Mouse (Mus musculus) heart, adult 18-20 months (tissue): ENCODE results near the gene Cyp11a1. TPM values are rescaled to one million over a fixed set of nuclear protein-coding genes. Genes with fewer than 3 reads are reported as not detected.
A peak's percentile ranks its signal among the peaks of the same experiment; 100 is the strongest.

ENCODE experiments used
- DNase-seq, 2 experiments: peaks; one replicate each; pipeline ENCODE4 v3.0.0; 2021 to 2022; ENCODE audit warnings: mixed read lengths in 1 of 2
- total RNA-seq, 2 experiments: library from RNA; stranded (reverse); gene quantifications; 2 replicates each; pipeline ENCODE4 v1.2.3; 2021

Cyp11a1 gene
- total RNA-seq, 2 experiments from 2014 or later: not detected

- peak; percentile 70 to 85 for DNase-seq
These were observed 37.3 kb downstream of the Cyp11a1 start for GRCm38 (mm10) chr9:58043496-58044017.

- no peak for DNase-seq
These were observed 38.6 kb downstream of the Cyp11a1 start for GRCm38 (mm10) chr9:58044828-58045227.

- DNase-seq: no peak
These were observed 39.4 kb downstream of the Cyp11a1 start for GRCm38 (mm10) chr9:58045646-58046045.

- no peak for DNase-seq
These were observed 40.9 kb downstream of the Cyp11a1 start for GRCm38 (mm10) chr9:58047061-58047460.

GRCm38 (mm10) chr9:58048621-58049020, 42.4 kb downstream of the Cyp11a1 start:
- DNase-seq: no peak

- DNase-seq: no peak
These were observed 43.0 kb downstream of the Cyp11a1 start for GRCm38 (mm10) chr9:58049186-58049585.

- no peak for DNase-seq
These were observed 43.6 kb downstream of the Cyp11a1 start for GRCm38 (mm10) chr9:58049861-58050260.

GRCm38 (mm10) chr9:58051937-58052336, 45.7 kb downstream of the Cyp11a1 start:
- DNase-seq: no peak

GRCm38 (mm10) chr9:58053102-58053501, 46.9 kb downstream of the Cyp11a1 start:
- peak; percentile 47 to 49 for DNase-seq

GRCm38 (mm10) chr9:58053544-58053943, 47.3 kb downstream of the Cyp11a1 start:
- no peak for DNase-seq

- no peak for DNase-seq
These were observed 47.8 kb downstream of the Cyp11a1 start for GRCm38 (mm10) chr9:58054032-58054431.

- no peak for DNase-seq
These were observed 49.5 kb downstream of the Cyp11a1 start for GRCm38 (mm10) chr9:58055666-58056065.

GRCm38 (mm10) chr9:58059920-58060319, 53.7 kb downstream of the Cyp11a1 start:
- DNase-seq: no peak

- peak in 1 of 2 experiments; percentile 65 for DNase-seq
These were observed 54.8 kb downstream of the Cyp11a1 start for GRCm38 (mm10) chr9:58060677-58061667.

GRCm38 (mm10) chr9:58063531-58063930, 57.3 kb downstream of the Cyp11a1 start, which contains the start of gene Stra6:
Stra6 (plus strand) TSS chr9:58063788.
- no peak for DNase-seq

GRCm38 (mm10) chr9:58065532-58065931, 59.3 kb downstream of the Cyp11a1 start:
- DNase-seq: no peak

GRCm38 (mm10) chr9:58065977-58066730, 59.9 kb downstream of the Cyp11a1 start:
- DNase-seq: no peak

- no peak for DNase-seq
These were observed 60.5 kb downstream of the Cyp11a1 start for GRCm38 (mm10) chr9:58066731-58067095.

GRCm38 (mm10) chr9:58067546-58067945, 61.3 kb downstream of the Cyp11a1 start:
- peak in 1 of 2 experiments; percentile 35 for DNase-seq

- no peak for DNase-seq
These were observed 68.3 kb downstream of the Cyp11a1 start for GRCm38 (mm10) chr9:58074561-58074960.
